Mouse (Mus musculus): ENCODE results near the gene 1700057G04Rik.

1700057G04Rik gene

GRCm38 (mm10) chr9:92309077-92309476 is at the start of gene 1700057G04Rik:
Gene 1700057G04Rik, plus strand, starts transcription at chr9:92309377.
- DNase-seq (ENCODE audit: low spot score in 2 of 2), result no peak

DNA sequence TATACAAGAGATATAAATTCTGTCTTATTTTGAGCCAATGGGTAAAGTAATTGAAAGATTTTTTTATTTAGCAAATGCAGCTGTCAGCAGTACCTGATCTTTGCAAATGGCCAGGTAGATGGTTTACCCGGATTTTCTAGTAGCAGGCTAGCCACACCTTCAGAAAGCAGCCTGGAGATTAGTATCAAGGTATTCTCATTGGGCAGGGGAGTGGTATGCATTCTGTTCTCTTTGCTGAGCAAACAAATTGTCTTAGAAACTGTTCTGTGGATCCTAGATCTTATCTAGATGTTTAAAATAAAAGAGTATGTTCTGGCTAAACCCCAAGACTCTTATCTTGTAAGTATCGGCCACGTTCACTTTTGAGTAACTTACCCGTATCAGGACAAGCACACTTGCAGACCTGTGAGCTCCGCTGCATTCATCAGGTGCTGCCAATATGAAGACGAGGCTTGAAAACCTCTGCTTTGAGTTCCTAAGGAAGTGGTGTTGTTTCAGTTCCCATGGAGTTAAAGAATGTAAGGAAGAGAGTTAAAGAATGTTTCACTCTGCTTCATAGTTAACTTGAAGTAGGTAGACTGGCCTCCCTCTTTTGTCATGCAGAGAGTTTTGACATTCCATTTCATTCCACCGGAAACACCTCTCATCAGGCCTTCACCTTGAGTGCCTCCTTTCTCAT is 48.6 kb upstream of the 1700057G04Rik start:
- no peak for DNase-seq (ENCODE audit: low spot score in 2 of 2)

DNA sequence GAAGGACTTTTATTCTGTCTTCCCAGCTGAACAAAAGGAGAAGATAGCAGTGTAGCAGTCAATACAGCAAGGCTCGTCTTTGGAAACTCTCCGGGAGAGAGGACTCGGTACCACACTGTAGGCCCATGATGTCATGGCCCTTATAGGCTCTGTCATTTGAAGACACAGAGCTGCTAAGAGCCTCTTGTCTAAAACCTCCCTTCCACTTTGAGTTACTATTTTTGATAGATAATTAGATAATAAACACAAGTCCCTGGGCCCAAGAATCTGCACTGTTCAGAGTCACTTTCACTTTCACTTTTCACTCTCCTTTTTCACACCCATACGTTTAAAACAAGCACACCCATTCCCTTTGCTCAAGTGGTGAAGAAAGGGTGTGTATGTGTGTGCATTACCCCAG is 43.5 kb upstream of the 1700057G04Rik start:
- DNase-seq (ENCODE audit: low spot score in 2 of 2), result no peak

GRCm38 (mm10) chr9:92266558-92267171 is 42.5 kb upstream of the 1700057G04Rik start:
- no peak for DNase-seq (ENCODE audit: low spot score in 2 of 2)

GRCm38 (mm10) chr9:92267732-92268131 is 41.4 kb upstream of the 1700057G04Rik start:
- DNase-seq (ENCODE audit: low spot score in 2 of 2), result no peak

- DNase-seq (ENCODE audit: low spot score in 2 of 2), result no peak
Measured at GRCm38 (mm10) chr9:92269829-92270404, 39.3 kb upstream of the 1700057G04Rik start.

DNA sequence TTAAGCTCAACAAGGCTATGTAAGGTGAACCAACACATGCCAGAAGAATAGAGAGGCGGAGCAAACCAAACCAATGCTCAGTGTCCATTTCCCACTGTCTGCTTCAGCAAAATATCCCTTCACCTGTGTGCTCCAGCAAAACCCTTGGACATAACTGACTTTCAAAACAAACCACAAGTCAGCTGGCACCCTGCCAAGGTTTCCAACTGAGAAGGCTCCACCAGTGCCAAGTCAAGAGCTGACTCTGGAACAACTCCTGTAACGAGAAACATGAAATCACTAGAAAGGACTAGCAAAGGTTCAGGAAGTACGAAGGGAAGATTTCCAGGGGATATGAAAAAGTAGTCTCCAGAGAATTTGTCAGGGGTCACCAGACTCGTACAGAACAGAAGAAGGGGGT is 38.2 kb upstream of the 1700057G04Rik start:
- DNase-seq (ENCODE audit: low spot score in 2 of 2), result peak in 1 of 2 experiments; percentile 11

DNA sequence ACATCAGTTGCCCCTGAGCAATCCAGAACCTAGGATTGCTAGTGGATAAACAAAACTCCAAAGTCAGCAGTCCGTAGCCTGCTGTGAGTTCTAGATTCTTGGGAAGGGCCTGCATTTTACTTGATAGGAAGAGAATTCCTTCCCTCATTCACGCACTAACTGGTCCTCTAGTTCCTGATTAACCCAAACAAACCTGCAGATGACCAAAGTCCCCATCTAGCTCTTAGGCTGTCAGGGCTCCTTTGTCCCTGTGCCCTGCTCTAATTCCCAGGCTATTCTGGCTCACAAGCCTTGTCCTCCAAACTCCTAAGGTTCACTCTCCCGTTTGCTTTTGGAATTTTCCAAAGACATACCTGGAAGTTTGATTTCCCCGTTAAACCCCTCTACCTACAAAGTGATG is 36.5 kb upstream of the 1700057G04Rik start:
- no peak for DNase-seq (ENCODE audit: low spot score in 2 of 2)

- DNase-seq (ENCODE audit: low spot score in 2 of 2), result no peak
Measured at GRCm38 (mm10) chr9:92273271-92273670, 35.9 kb upstream of the 1700057G04Rik start.

DNA sequence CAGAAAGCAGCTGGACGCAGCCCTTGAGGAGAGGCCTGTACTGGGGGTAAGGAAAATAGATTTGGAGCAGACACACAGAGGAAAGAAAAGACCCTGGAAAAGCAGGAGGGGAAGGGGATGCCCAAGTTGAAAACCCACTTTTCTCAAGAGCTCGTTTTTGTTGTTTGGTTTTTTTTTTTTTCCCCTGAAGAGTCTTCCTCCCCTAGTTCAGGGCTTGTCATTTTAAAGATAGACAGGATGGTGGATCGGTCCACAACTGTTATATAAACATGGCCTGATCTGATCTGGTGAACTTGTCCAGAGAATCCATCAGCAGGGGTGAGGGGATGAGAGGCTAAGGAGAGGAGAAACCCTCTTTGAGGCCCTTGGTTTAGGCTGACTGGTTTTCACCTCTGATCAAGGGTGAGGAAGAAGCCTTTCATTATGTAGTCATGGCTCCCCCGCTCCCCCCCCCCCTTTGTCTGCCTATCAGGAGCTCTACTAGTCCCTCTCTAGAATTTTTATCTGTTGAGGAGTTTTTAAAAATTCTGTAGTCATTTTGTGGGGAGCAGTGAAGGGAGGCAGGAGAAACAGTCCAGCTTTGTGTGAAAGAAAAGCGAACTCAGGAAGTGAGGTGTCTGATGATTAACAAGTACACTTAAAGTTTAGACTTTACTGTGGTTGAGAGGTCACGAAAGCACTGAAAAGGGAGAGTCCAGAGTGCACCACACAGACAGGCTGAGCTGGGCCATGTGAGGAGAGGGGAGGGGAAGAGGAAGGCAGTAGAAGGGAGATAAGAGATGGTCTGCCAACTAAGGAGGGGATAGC is 35.0 kb upstream of the 1700057G04Rik start:
- no peak for DNase-seq (ENCODE audit: low spot score in 2 of 2)

DNA sequence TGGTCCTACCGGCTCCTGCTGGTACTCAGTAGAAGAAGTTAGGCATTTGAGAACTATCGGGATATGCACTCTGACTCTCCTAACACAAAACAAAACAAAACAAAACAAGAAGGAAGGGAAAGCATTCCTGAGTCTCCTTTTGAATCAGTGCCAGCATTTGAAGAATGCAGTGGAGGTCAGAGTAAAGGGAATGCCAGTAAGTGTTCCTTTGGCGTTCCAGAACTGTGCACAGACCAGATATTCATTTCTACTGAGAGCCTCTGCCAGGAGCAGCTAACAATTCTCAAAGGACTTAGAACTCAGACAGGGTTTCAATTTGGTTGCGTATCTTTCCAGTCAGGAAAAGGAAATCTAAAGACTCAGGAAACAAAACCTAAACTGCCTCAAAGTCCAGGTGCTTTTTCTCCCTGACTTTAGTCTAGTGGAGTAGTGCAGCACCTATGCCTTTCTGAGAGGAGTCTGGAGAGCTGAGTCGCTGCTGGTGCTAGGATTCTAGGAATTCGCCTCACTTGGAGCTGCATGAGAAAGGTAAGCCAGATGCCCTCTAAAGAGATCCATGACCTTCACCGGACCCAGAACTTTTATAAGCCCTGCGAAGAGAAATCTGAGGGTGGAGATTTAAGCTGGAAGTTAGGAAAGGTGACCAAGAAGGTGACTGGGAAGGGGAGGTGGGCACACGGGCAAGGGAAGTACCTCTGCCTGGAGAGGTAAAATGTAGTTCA is 33.5 kb upstream of the 1700057G04Rik start, which contains the start of gene Plscr2:
TSS of gene Plscr2 (plus strand) at position 117 of the 722 bp plus-strand sequence.
- no peak for DNase-seq (ENCODE audit: low spot score in 2 of 2)

- no peak for DNase-seq (ENCODE audit: low spot score in 2 of 2)
Measured at GRCm38 (mm10) chr9:92276360-92276759, 32.8 kb upstream of the 1700057G04Rik start.

DNA sequence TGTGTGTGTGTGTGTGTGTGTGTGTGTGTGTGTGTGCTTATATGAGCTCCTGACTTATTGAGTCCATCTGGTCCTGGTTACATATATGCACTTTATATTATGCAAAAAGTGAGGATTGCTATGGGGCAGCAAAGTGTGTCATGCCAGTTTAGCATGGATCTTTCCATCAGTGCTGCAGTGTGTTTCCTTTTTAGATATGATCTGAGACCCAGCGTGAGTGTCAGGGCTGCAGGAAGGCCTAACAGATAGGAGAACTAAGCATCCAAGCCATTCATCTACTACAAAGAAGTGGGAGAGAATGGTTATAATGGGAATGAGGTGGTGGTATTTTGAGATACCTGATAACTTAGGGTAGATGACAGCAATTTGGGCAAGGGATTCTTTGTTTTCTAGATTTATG is 29.1 kb upstream of the 1700057G04Rik start:
- DNase-seq (ENCODE audit: low spot score in 2 of 2), result no peak

DNA sequence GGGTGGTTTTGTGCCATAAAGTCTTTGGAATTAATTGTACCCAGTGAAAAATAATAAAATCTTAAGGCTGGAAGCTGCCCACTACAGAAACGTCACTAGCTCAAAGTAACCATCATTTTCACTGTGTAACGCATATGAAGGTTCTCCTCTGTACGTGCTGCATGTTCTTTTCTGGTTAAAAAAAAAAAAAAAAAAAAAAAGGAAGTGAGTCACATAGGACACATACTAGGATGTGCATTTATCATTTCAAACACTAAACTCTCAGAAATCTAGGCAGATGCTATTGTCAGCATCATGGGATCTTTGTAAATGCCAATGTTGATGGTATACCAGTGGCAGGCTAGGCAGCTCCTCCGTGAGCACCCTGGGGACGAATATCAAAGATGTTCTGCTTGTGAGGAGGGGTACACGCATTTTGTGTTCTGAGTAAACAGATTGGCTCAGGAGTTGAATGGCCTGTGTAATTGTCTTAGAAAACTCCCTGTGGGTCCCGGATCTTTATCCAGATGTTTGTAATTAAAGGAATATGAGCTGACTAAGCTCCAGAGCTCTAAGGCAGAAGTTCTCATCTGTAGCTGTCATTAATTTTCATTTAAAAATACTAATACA is 26.5 kb upstream of the 1700057G04Rik start:
- DNase-seq (ENCODE audit: low spot score in 2 of 2), result no peak

DNA sequence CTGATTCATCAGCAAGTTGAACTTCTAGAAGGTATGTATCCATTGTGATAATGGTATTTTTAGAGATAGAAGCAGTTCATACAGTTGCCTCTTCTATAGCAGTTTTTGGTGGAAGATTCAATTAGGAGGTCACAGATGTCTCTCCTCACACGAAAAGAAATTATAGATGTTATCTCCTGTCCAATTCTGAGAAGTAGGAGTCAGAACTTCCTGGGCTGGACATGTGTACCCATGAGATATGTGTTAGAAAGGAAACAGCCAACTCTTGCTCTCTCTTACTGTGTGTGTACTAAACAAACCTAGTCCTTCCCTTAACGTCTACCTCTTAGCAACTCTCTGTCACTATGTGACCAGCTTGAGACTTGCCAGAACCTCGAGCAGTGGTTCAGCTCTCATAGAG is 19.5 kb upstream of the 1700057G04Rik start:
- DNase-seq (ENCODE audit: low spot score in 2 of 2), result no peak

- no peak for DNase-seq (ENCODE audit: low spot score in 2 of 2)
Measured at GRCm38 (mm10) chr9:92292169-92292568, 17.0 kb upstream of the 1700057G04Rik start.

- no peak for DNase-seq (ENCODE audit: low spot score in 2 of 2)
Measured at GRCm38 (mm10) chr9:92292922-92293321, 16.3 kb upstream of the 1700057G04Rik start.

DNA sequence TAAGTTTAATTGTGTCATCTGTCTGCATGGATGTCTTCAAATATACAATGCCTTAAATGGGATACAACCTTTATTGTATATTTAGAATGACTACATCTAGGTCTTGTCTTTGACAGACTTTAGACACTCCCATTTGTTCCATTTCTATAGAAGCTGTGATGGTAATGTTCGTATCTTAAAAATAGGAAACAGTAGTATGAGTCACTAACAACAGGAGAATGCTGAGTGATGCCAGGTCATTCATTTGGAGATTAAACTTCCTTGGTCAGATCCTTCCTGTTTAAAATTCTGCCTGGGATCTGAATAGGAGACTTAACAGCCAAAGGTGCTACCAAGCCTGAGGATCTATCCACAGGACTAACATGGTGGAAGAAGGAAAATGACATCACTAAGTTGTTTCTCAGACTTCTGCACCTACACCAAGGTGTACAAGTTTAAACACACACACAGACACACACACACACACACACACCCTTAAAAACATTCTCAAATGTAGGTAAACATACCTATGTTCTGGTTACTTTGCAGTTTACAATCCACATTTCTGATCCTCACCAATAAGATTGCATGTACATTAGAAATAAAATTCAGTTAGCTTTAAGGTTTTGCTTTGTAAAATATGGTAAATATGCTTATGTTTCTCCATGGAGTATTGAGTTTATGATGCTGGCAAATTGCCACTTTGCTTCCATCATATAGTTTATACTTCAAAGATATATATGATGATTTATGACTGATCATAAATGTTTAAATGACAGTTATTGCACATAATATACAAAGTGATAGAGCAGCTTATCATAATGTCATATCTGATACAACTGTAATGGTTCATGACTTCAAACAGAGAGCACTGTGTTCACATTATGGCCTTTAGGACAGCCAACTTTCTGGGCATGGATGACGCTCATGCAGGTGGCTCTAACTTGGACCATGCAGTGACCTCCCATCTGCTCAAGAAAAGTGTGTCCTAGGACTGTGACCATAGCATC is 15.3 kb upstream of the 1700057G04Rik start:
- no peak for DNase-seq (ENCODE audit: low spot score in 2 of 2)

- no peak for DNase-seq (ENCODE audit: low spot score in 2 of 2)
Measured at GRCm38 (mm10) chr9:92298288-92298687, 10.9 kb upstream of the 1700057G04Rik start.

GRCm38 (mm10) chr9:92301213-92301612 is 8.0 kb upstream of the 1700057G04Rik start:
- no peak for DNase-seq (ENCODE audit: low spot score in 2 of 2)
